Mouse (Mus musculus) heart, embryonic 11.5 days (tissue): ENCODE data around the gene Ipo4. TPM values are rescaled to one million over a fixed set of nuclear protein-coding genes. Genes with fewer than 3 reads are reported as not detected.
A peak's percentile ranks its signal among the peaks of the same experiment; 100 is the strongest.

Source experiments
- ATAC-seq: fragments of 200-750 bp; cut with Nextera tagmentation; replicated peaks from 2 replicates; pipeline ENCODE4 v1.8.0; 2017; ENCODE audit warnings: moderate library complexity; ENCODE audit not compliant: insufficient number of reproducible peaks, low FRiP score, low TSS enrichment
- H3K27ac ChIP-seq: fragments of 300-500 bp; sonication (generic); 2 replicates; pipeline ENCODE4 v1.5.1; 2014; ENCODE audit warnings: mild to moderate bottlenecking, low read depth, low read length
- H3K27me3 ChIP-seq: fragments of 300-500 bp; sonication (generic); 2 replicates; pipeline ENCODE4 v1.6.1; 2014; ENCODE audit warnings: mild to moderate bottlenecking, low read length, mixed read lengths; ENCODE audit not compliant: control insufficient read depth, insufficient read depth
- H3K36me3 ChIP-seq: fragments of 300-500 bp; sonication (generic); 2 replicates; pipeline ENCODE4 v1.6.1; 2014; ENCODE audit warnings: mild to moderate bottlenecking, low read length, moderate library complexity, mixed read lengths; ENCODE audit not compliant: control insufficient read depth, insufficient read depth
- H3K4me1 ChIP-seq: fragments of 300-500 bp; sonication (generic); 2 replicates; pipeline ENCODE4 v1.6.1; 2014; ENCODE audit warnings: low read length; ENCODE audit not compliant: control insufficient read depth, insufficient read depth
- H3K4me2 ChIP-seq: fragments of 300-500 bp; sonication (generic); 2 replicates; pipeline ENCODE4 v1.6.1; 2014; ENCODE audit warnings: mild to moderate bottlenecking, moderate library complexity
- H3K4me3 ChIP-seq: fragments of 300-500 bp; sonication (generic); 2 replicates; pipeline ENCODE4 v1.5.1; 2014; ENCODE audit warnings: low read depth, low read length
- H3K9ac ChIP-seq: fragments of 300-500 bp; sonication (generic); 2 replicates; pipeline ENCODE4 v1.6.1; 2014; ENCODE audit warnings: mild to moderate bottlenecking, low read depth, low read length, moderate library complexity
- H3K9me3 ChIP-seq: fragments of 300-500 bp; sonication (generic); replicated peaks from 2 replicates; pipeline ENCODE4 v1.6.1; 2016; ENCODE audit warnings: low read length; ENCODE audit not compliant: control insufficient read depth
- WGBS: fragments of 180-500 bp; shearing (Covaris S2); extraction: QIAGEN DNeasy Blood & Tissue Kit; methylation state at CpG from one replicate; pipeline ENCODE4 v1.1.7; 2014; ENCODE audit not compliant: insufficient replicate concordance; 5-methylcytosine and 5-hydroxymethylcytosine counted together
- polyA plus RNA-seq: library from polyadenylated mRNA; unstranded; fragments of >200 nt; fragmentation: Nextera tagmentation; extraction: Ambion mirVana; gene quantifications from 2 replicates; pipeline ENCODE4 v1.2.1, GENCODE M21; 2014

Ipo4 gene
- polyA plus RNA-seq, 1 experiment from 2014 or later: 81.7 TPM

DNA sequence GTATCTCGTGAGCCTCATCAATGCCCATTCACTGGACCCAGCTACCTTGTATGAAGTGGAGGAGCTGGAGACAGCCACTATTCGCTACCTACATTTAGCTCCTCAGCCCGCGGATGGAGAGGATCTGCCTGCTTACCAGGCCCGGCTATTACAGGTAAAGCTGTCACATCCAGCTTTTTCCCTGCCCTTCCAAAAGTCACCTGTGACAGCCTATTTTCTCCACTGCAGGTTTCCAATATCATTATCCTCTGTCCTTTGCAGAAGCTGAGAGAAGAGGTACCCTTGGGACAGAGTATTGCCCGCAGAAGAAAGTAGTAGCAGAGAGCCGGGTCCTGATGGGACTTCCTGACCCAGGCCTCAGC is 32.5 kb downstream of the Ipo4 start, which contains the start of gene Irf9:
Gene Irf9 (plus strand): TSS at position 301 of the 362 bp plus-strand sequence.
- peaks cover 38% of the 10 kb centered on the region for H3K36me3 ChIP-seq
- WGBS: 89% methylated on average over 7 of the region's 7 CpGs
- ATAC-seq: no peak

DNA sequence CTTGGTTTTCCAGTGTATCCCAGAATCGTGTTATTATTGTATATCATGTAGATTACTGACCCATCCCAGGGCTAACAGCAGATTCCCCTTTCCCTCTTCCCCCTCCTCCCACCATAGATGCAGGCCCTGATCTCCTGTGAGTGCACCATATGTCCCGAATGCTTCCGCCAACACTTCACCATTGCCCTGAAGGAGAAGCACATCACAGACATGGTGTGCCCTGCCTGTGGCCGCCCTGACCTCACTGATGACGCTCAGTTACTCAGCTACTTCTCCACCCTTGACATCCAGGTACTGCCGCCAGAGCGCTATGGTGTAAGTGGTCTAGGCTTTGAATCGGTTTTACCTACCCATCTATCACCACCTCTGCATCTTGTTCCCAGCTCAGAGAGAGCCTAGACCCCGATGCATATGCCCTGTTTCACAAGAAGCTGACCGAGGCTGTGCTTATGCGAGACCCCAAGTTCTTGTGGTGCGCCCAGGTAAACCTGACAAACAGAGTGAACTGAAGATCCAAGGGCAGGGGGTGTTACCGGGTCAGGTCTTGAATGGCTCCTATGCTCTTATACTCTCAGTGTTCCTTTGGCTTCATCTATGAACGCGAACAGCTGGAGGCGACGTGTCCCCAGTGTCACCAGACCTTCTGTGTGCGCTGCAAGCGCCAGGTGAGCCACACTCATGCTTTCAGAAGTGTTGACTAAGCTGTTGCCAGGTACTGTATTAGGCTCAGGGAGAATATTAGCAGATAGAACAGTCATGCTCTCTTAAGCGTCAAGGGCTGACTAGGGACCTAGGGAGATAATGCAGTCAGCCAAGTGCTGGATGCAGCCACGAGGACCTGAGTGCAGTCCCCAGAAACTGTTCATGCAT is 37.0 kb downstream of the Ipo4 start:
- ATAC-seq: no peak
- WGBS: 93% methylated on average over 21 of the region's 21 CpGs
- H3K36me3 ChIP-seq: peaks cover 49% of the 10 kb centered on the region
- H3K4me1 ChIP-seq: peaks cover 5% of the 10 kb centered on the region; the same call in 1 of the 2 replicates
- H3K27ac ChIP-seq: no peak overlapping the region
- H3K9ac ChIP-seq: no peak overlapping the region
- no peak overlapping the region for H3K4me2 ChIP-seq
- no peaks in the 10 kb centered on the region for H3K27me3 ChIP-seq
- H3K9me3 ChIP-seq: no peaks in the 10 kb centered on the region
- no peak overlapping the region for H3K4me3 ChIP-seq

More for the DNA sequence above, 32.5 kb downstream of the Ipo4 start, which contains the start of gene Irf9:
- no peaks in the 10 kb centered on the region for H3K27me3 ChIP-seq
- H3K4me1 ChIP-seq: peaks cover 11% of the 10 kb centered on the region; the same call in 1 of the 2 replicates
- H3K27ac ChIP-seq: peak within 1 kb of the TSS; percentile 85
- H3K9me3 ChIP-seq: no peaks in the 10 kb centered on the region
- H3K4me3 ChIP-seq: peak within 1 kb of the TSS; percentile 40
- H3K4me2 ChIP-seq: peak within 1 kb of the TSS; percentile 74
- peak within 1 kb of the TSS; percentile 76 for H3K9ac ChIP-seq

DNA sequence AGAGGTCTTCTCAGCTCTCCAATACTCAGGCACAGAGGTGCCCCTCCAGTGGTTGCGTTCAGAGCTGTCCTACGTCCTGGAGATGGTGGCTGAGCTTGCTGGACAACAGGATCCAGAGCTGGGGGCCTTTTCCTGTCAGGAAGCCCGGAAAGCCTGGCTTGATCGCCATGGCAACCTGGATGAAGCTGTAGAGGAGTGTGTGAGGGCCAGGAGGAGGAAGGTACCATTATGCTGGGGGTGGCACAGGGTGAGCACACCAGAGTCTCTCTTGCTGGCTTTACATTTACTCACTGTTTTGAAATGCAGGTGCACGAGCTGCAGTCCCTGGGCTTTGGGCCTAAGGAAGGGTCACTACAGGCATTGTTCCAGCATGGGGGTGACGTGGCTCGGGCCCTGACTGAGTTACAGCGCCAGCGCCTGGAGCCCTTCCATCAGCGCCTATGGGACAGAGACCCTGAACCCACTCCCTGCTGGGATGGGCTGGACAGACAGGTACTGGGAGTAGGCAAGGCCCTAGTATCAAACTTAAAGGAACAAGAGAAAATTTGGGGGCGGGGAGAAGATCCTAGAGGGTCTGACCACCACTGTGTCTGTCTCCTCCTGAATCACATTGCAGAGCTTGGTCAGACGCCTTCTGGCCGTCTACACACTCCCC is 39.6 kb downstream of the Ipo4 start:
- no peak for ATAC-seq
- no peaks in the 10 kb centered on the region for H3K9me3 ChIP-seq
- H3K4me2 ChIP-seq: no peak overlapping the region
- no peak overlapping the region for H3K27ac ChIP-seq
- no peak overlapping the region for H3K4me3 ChIP-seq
- WGBS: 76% methylated on average over 13 of the region's 13 CpGs
- H3K9ac ChIP-seq: no peak overlapping the region
- no peaks in the 10 kb centered on the region for H3K27me3 ChIP-seq
- H3K4me1 ChIP-seq: peaks cover 13% of the 10 kb centered on the region
- peaks cover 34% of the 10 kb centered on the region for H3K36me3 ChIP-seq

DNA sequence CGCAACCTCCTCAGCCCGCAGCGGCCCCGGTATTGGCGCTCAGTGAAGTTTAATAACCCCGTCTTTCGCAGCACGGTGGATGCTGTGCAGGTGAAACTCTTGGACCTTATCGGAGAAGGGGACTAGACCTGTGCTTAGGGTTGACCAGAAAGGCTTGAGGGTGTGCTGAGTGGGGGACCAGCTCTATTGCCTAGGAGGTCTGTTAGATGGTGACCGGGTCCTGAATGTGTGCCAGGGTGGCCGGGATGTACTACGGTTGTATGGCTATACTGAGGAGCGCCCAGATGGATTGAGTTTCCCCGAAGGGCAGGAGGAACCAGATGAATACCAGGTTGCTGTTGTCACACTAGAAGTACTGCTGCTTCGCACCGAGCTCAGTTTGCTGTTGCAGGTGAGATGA is 43.5 kb downstream of the Ipo4 start:
- Histone ChIP-seq H3K4me2 (peak overlapping the region; percentile 98), H3K27ac (peak overlapping the region; percentile 98)
- WGBS: 6% methylated on average over 16 of the region's 16 CpGs

DNA sequence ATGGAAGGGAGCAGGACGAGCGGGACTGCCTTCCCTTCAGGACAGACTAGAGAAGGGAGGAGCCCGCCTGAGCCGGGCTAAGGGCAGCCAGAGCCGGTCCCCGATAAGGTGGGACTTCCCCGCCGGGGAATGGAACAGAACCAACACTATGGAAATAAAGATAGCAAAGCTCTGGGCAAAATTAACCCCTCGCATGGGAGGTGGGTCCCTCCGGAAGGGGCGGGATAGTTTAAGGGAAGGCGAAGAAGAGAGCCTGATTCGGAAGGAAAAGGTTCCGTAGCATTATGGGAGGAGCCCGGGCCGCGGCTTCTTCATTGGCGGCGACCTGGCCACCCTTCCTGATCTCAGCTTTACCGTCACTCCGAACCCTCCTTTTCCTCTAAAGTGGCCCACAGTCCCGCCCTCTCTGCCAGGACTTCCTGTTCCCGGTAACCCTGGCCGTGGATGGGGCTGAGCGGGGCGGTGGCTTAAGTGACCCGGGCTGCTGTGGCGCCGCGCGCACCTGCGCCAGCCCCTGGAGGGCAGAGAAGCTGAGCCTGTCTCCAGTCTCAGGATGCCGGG is 44.3 kb downstream of the Ipo4 start, which contains the start of gene Rnf31:
Gene Rnf31 (plus strand): TSS at position 378 of the 561 bp plus-strand sequence.
- Histone ChIP-seq H3K36me3 (peaks cover 17% of the 10 kb centered on the region), H3K27me3 (no peaks in the 10 kb centered on the region), H3K9me3 (no peaks in the 10 kb centered on the region), H3K27ac (peak within 1 kb of the TSS; percentile 98), H3K4me1 (peaks cover 19% of the 10 kb centered on the region), H3K9ac (peak within 1 kb of the TSS; percentile 85), H3K4me3 (peak within 1 kb of the TSS; percentile 78), H3K4me2 (peak within 1 kb of the TSS; percentile 98)
- ATAC-seq: peak; percentile 86
- WGBS: under 1% methylated on average over 27 of the region's 33 CpGs

More for the DNA sequence above, 43.5 kb downstream of the Ipo4 start:
- H3K36me3 ChIP-seq: peaks cover 17% of the 10 kb centered on the region
- no peak for ATAC-seq
- peaks cover 19% of the 10 kb centered on the region for H3K4me1 ChIP-seq
- no peaks in the 10 kb centered on the region for H3K9me3 ChIP-seq
- no peaks in the 10 kb centered on the region for H3K27me3 ChIP-seq
- H3K9ac ChIP-seq: peak overlapping the region; percentile 83
- H3K4me3 ChIP-seq: peak overlapping the region; percentile 78

DNA sequence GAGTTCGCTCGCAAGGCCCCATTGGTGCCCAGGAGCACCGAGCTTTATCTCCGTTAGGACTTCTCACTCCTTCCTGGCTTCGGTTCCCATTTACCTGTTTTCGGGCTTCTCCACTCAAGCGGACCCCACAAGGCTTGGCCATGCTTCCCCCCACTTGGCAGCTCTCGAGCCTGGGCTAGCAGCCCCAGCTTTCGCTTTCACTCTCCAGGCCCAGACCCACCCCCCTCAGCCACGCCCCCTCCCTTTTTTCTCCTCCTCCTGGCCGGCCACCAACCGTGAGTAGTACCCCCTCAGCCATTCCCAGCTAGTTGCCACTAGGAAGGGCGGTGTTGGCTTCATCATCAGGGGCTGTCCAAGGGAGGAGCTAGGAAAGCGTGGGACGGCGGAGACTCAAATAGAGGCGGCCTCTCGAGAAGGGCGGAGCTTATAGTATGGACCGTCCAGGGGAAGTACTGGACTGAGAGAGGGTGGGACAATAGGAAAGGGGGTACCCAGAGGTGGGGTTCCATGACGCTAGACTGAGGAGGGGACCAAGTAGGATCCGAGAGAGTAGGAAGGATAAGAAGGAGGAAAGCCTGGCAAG is 44.9 kb downstream of the Ipo4 start, which contains the start of gene Psme2:
Gene Psme2 (minus strand): TSS at position 366 of the 583 bp plus-strand sequence.
- Histone ChIP-seq H3K27me3 (no peaks in the 10 kb centered on the region), H3K9ac (peak within 1 kb of the TSS; percentile 85), H3K36me3 (peaks cover 17% of the 10 kb centered on the region), H3K9me3 (no peaks in the 10 kb centered on the region), H3K4me1 (peaks cover 19% of the 10 kb centered on the region), H3K4me2 (peak within 1 kb of the TSS; percentile 98), H3K27ac (peak within 1 kb of the TSS; percentile 98), H3K4me3 (peak within 1 kb of the TSS; percentile 78)
- ATAC-seq: peak; percentile 96
- WGBS: 1% methylated on average over 22 of the region's 22 CpGs

DNA sequence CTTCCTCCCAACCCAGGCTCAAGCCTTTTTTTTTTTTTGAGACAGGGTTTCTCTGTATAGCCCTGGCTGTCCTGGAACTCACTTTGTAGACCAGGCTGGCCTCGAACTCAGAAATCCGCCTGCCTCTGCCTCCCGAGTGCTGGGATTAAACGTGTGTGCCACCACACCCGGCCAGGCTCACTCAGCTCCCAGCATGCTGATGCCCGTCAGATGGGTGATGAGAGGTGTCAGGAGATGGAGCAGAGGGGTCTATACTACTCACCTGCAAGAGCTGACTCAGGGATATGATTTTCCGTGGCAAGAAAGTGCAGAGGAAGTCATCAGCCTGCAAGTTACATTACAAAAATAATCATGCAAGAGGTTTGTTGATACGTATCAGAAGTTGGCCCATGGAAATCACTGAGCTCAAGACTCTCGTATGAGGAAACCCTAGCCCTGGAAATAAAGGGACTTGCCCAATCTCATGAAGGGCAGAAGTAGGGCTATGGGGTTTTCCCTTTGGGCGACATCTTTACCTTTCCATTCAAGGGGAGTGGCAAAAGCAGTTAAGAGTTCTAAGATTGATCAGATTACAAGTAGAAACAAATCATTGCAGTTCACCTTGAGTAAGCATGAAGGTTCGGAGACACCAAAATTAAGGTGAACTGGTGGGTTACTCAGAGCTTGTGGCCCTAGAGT is 45.8 kb downstream of the Ipo4 start:
- peaks cover 23% of the 10 kb centered on the region for H3K4me1 ChIP-seq
- H3K9ac ChIP-seq: peak overlapping the region; percentile 85; the same call in 1 of the 2 replicates
- peak overlapping the region; percentile 98 for H3K4me2 ChIP-seq
- H3K27me3 ChIP-seq: no peaks in the 10 kb centered on the region
- peak overlapping the region; percentile 78 for H3K4me3 ChIP-seq
- H3K27ac ChIP-seq: peak overlapping the region; percentile 98; the same call in 1 of the 2 replicates
- 79% methylated on average over 11 of the region's 11 CpGs for WGBS
- ATAC-seq: no peak
- H3K36me3 ChIP-seq: peaks cover 9% of the 10 kb centered on the region
- H3K9me3 ChIP-seq: no peaks in the 10 kb centered on the region
